Mouse (Mus musculus) heart, postnatal 0 days (tissue): ENCODE measurements around the gene Lrrn2. TPM values are rescaled to one million over a fixed set of nuclear protein-coding genes. Genes with fewer than 3 reads are reported as not detected.

Experiments
- ATAC-seq: fragments of 200-750 bp; cut with Nextera tagmentation; 2 replicates; pipeline ENCODE4 v1.8.0; 2017; ENCODE audit warnings: low read depth, moderate number of reproducible peaks, moderate library complexity; ENCODE audit not compliant: insufficient read depth
- DNase-seq: peaks from one replicate; pipeline ENCODE4 v3.0.0-alpha.2; 2016; ENCODE audit warnings: low spot score
- H3K27ac ChIP-seq: fragments of 300-500 bp; sonication (generic); 2 replicates; pipeline ENCODE4 v1.5.1; 2014; ENCODE audit warnings: low read depth, mild to moderate bottlenecking
- H3K27me3 ChIP-seq: fragments of 300-500 bp; sonication (generic); 2 replicates; pipeline ENCODE4 v1.6.1; 2014; ENCODE audit warnings: low read length, mixed read lengths; ENCODE audit not compliant: control insufficient read depth, insufficient read depth
- H3K36me3 ChIP-seq: fragments of 300-500 bp; sonication (generic); replicated peaks from 2 replicates; pipeline ENCODE4 v1.6.1; 2014; ENCODE audit warnings: low read length, mixed read lengths; ENCODE audit not compliant: control insufficient read depth, insufficient read depth
- H3K4me1 ChIP-seq: fragments of 300-500 bp; sonication (generic); 2 replicates; pipeline ENCODE4 v1.6.1; 2014; ENCODE audit warnings: antibody characterized with exemption; ENCODE audit not compliant: control insufficient read depth, insufficient read depth
- H3K4me2 ChIP-seq: fragments of 300-500 bp; sonication (generic); 2 replicates; pipeline ENCODE4 v1.6.1; 2014; ENCODE audit warnings: low read depth, mild to moderate bottlenecking, low read length, moderate library complexity
- H3K4me3 ChIP-seq: fragments of 300-500 bp; sonication (generic); 2 replicates; pipeline ENCODE4 v1.5.1; 2014; ENCODE audit warnings: low read depth, low read length
- H3K9ac ChIP-seq: fragments of 300-500 bp; sonication (generic); replicated peaks from 2 replicates; pipeline ENCODE4 v1.6.1; 2014; ENCODE audit warnings: low read depth, low read length, mixed read lengths
- H3K9me3 ChIP-seq: fragments of 300-500 bp; sonication (generic); replicated peaks from 2 replicates; pipeline ENCODE4 v1.6.1; 2016; ENCODE audit warnings: low read length; ENCODE audit not compliant: control insufficient read depth
- CTCF ChIP-seq: IDR thresholded peaks from 2 replicates; pipeline ENCODE4 v1.5.1; 2016; ENCODE audit warnings: antibody characterized with exemption, control low read depth, low read depth
- EP300 ChIP-seq: IDR thresholded peaks from 2 replicates; pipeline ENCODE4 v1.6.1; 2016; ENCODE audit warnings: antibody characterized with exemption, low read depth
- WGBS: fragments of 180-500 bp; shearing (Covaris S2); extraction: QIAGEN DNeasy Blood & Tissue Kit; methylation state at CpG from one replicate; pipeline ENCODE4 v1.1.7; 2014; 5-methylcytosine and 5-hydroxymethylcytosine counted together
- polyA plus RNA-seq: library from polyadenylated mRNA; unstranded; fragments of >200 nt; fragmentation: Nextera tagmentation; extraction: Ambion mirVana; gene quantifications from 2 replicates; pipeline ENCODE4 v1.2.1, GENCODE M21; 2015
- total RNA-seq: library from RNA; depleted of rRNA; stranded (reverse); fragments of >200 nt; gene quantifications from 2 replicates; pipeline ENCODE4 v1.2.3, GENCODE M21; 2014; ENCODE audit warnings: low replicate concordance

The Lrrn2 gene
- total and polyA plus RNA-seq, 2 experiments from 2014 or later: 5.0 to 7.0 TPM

DNA sequence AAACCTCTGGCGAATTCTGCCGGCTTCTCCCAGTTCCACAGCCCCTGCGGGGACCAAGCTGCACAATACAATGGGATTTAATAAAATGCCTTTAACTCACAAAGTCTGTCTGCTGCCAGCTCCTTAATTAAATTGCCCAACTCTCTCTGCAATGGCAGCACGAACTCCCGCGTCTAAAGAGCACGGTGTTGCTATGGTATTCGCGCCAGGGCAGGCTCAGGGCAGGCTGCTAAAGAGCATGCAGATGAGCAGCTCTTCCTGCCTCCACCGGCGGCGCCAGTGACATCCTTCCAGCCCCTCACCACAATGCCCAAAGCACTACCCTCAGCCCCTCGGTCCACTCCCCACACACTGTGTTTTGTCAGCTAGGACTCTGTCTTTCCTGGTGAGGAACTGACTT, 41.0 kb downstream of the Lrrn2 start:
- Histone ChIP-seq H3K27me3 (0 out of 2 replicates have a peak, but pooled peaks cover 4% of the 10 kb centered on the region), H3K4me1 (no peaks in the 10 kb centered on the region), H3K4me3 (no peak overlapping the region), H3K36me3 (no peaks in the 10 kb centered on the region), H3K9me3 (no peaks in the 10 kb centered on the region), H3K9ac (no peak overlapping the region), H3K4me2 (no peak overlapping the region), H3K27ac (no peak overlapping the region)
- no peak for ATAC-seq
- no peak for DNase-seq
- no peak for TF ChIP-seq CTCF
- TF ChIP-seq EP300: no peak
- WGBS: 25% methylated on average over 13 of the region's 13 CpGs

DNA sequence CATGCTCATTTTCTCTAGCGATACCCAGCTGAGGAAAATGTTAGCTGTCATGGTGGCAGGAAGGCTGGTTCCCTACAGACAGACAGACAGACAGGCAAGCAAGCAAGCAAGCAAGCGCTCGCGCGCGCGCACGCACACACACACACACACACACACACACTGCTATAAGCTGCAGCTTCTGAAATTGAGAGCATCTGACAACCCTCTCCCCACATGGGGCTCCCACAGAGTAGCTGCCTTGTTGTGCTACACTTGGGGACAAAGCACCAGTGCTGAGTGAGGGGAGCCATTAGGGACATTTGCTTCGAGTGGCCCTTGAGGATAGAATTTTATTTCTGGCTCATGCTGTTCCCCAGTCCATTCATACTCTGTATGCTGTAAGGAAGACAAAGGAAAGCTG, 42.2 kb downstream of the Lrrn2 start:
- ATAC-seq: no peak
- Histone ChIP-seq H3K27ac (no peak overlapping the region), H3K4me1 (no peaks in the 10 kb centered on the region), H3K9ac (no peak overlapping the region), H3K36me3 (no peaks in the 10 kb centered on the region), H3K9me3 (no peaks in the 10 kb centered on the region), H3K4me3 (no peak overlapping the region), H3K4me2 (no peak overlapping the region), H3K27me3 (0 out of 2 replicates have a peak, but pooled peaks cover 4% of the 10 kb centered on the region)
- WGBS: 85% methylated on average over 9 of the region's 9 CpGs
- DNase-seq: no peak
- no peak for TF ChIP-seq CTCF
- no peak for TF ChIP-seq EP300

DNA sequence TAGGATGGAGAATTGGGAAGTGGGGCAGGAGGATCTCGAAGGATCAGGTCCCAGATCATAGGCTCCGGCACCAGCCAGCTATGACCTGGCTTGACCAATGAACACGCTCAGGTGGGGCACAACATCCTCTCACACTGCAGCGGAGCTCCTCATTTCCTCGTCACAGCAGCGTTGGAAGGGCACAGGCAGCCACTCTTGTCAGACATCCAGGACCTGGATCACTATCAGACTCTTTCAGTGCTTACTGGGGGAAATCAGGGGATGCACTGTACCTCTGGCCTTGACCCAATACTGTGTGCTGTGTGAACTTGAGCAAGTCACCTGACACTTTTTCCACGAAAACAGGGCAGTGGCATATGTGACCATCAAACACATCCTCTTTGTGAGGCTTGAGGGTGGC, 45.2 kb downstream of the Lrrn2 start:
- Histone ChIP-seq H3K4me3 (no peak overlapping the region), H3K9me3 (no peaks in the 10 kb centered on the region), H3K27me3 (0 out of 2 replicates have a peak, but pooled peaks cover 2% of the 10 kb centered on the region), H3K9ac (no peak overlapping the region), H3K4me2 (no peak overlapping the region), H3K36me3 (no peaks in the 10 kb centered on the region), H3K4me1 (no peaks in the 10 kb centered on the region), H3K27ac (no peak overlapping the region)
- no peak for TF ChIP-seq EP300
- 71% methylated on average over 7 of the region's 7 CpGs for WGBS
- no peak for ATAC-seq
- no peak for DNase-seq

DNA sequence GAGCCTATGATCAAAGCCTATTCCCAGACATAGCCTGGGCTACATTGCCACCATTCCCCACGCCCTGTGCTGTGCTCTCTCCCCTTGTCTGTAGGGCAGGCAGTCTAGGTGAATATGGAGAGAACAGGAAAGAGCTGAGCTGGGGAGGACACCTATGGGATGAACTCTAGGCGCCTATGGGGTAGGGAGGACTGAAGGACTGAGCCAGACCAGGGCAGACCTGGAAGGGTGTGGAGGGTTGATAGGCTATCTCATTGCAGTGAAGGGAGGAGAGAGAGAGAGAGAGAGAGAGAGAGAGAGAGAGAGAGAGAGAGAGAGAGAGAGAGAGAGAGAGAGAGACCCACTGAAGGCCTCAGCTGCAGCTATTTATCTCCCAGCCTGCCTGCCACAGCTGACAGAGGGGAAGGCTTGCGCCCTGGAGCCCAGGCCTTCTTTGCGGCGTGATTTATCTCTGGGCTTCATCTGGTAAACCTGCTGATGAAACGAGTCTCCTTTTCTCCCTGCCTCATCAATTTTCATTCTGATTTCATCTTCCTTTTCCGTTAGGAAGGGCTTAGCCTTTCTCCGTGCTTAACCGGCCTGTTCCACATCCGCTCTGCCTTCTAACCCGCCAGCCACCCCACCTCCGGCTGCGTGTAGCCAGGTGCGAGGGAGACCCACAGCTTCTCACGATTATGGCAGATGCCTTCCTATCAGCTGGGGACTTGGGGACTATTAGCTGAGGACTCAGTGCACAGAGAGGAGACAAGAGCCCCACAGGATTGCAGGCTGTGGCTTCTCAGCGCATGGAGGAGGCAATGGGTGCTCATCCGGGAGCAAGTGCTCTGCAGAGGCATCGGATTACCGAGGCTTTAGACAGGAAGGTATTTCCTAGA, 48.2 kb downstream of the Lrrn2 start:
- no peaks in the 10 kb centered on the region for H3K27me3 ChIP-seq
- no peak for DNase-seq
- no peak overlapping the region for H3K9ac ChIP-seq
- no peaks in the 10 kb centered on the region for H3K36me3 ChIP-seq
- TF ChIP-seq EP300 (no peak), CTCF (no peak)
- H3K4me2 ChIP-seq: no peak overlapping the region
- no peak for ATAC-seq
- H3K27ac ChIP-seq: no peak overlapping the region
- no peaks in the 10 kb centered on the region for H3K4me1 ChIP-seq
- 52% methylated on average over 19 of the region's 19 CpGs for WGBS
- no peak overlapping the region for H3K4me3 ChIP-seq
- no peaks in the 10 kb centered on the region for H3K9me3 ChIP-seq

GRCm38 (mm10) chr1:132928907-132929250, 48.8 kb downstream of the Lrrn2 start:
- Histone ChIP-seq H3K36me3 (no peaks in the 10 kb centered on the region), H3K9me3 (no peaks in the 10 kb centered on the region), H3K4me2 (no peak overlapping the region), H3K4me1 (no peaks in the 10 kb centered on the region), H3K27me3 (no peaks in the 10 kb centered on the region), H3K27ac (no peak overlapping the region), H3K4me3 (no peak overlapping the region), H3K9ac (no peak overlapping the region)
- DNase-seq (no peak), ATAC-seq (no peak)
- TF ChIP-seq CTCF: no peak
- TF ChIP-seq EP300: no peak
- WGBS: 68% methylated on average over 3 of the region's 3 CpGs

GRCm38 (mm10) chr1:132930291-132930690, 50.2 kb downstream of the Lrrn2 start:
- TF ChIP-seq CTCF (no peak), EP300 (no peak)
- DNase-seq: no peak
- Histone ChIP-seq H3K4me3 (no peak overlapping the region), H3K9ac (no peak overlapping the region), H3K9me3 (no peaks in the 10 kb centered on the region), H3K27me3 (no peaks in the 10 kb centered on the region), H3K36me3 (no peaks in the 10 kb centered on the region), H3K27ac (no peak overlapping the region), H3K4me1 (no peaks in the 10 kb centered on the region), H3K4me2 (no peak overlapping the region)
- WGBS: 85% methylated on average over 4 of the region's 4 CpGs
- ATAC-seq: no peak
